Mouse (Mus musculus) ES-CJ7 (cell line): ENCODE data around the gene Bptf.
"Not testable (repeated sequence)": the region's sequence is repeated elsewhere in the genome, so short reads cannot be mapped to it uniquely, and the experiment has no call there.

Experiments used
- DNase-seq: peaks from one replicate; pipeline ENCODE4 v3.0.0; 2011; ENCODE audit warnings: low read depth, low spot score

Bptf gene

GRCm38 (mm10) chr11:107117789-107118188, 14.1 kb downstream of the Bptf start:
- DNase-seq = no peak

GRCm38 (mm10) chr11:107113881-107114557, 17.9 kb downstream of the Bptf start:
- peak; percentile 85 for DNase-seq

GRCm38 (mm10) chr11:107113112-107113511, 18.8 kb downstream of the Bptf start:
- DNase-seq = peak; percentile 89

GRCm38 (mm10) chr11:107109669-107110068, 22.3 kb downstream of the Bptf start:
- no peak for DNase-seq

- DNase-seq = peak; percentile 62
Observed at GRCm38 (mm10) chr11:107108892-107109291, 23.0 kb downstream of the Bptf start.

GRCm38 (mm10) chr11:107107725-107108078, 24.2 kb downstream of the Bptf start:
- DNase-seq = no peak

- DNase-seq = no peak
Observed at GRCm38 (mm10) chr11:107106978-107107724, 24.8 kb downstream of the Bptf start.

GRCm38 (mm10) chr11:107106461-107106860, 25.5 kb downstream of the Bptf start:
- DNase-seq = no peak

GRCm38 (mm10) chr11:107105227-107105626, 26.7 kb downstream of the Bptf start:
- peak; percentile 86 for DNase-seq

- DNase-seq = no peak
Observed at GRCm38 (mm10) chr11:107103736-107104135, 28.2 kb downstream of the Bptf start.

GRCm38 (mm10) chr11:107103224-107103589, 28.7 kb downstream of the Bptf start:
- DNase-seq = no peak

- no peak for DNase-seq
Observed at GRCm38 (mm10) chr11:107102465-107103223, 29.3 kb downstream of the Bptf start.

GRCm38 (mm10) chr11:107096973-107097372, 35.0 kb downstream of the Bptf start:
- DNase-seq = no peak

GRCm38 (mm10) chr11:107093871-107094270, 38.1 kb downstream of the Bptf start:
- DNase-seq = no peak

GRCm38 (mm10) chr11:107092637-107093036, 39.3 kb downstream of the Bptf start:
- peak; percentile 60 for DNase-seq

- DNase-seq = no peak
Observed at GRCm38 (mm10) chr11:107085866-107086265, 46.1 kb downstream of the Bptf start.

- DNase-seq = no peak
Observed at GRCm38 (mm10) chr11:107083480-107083879, 48.4 kb downstream of the Bptf start.

- no peak for DNase-seq
Observed at GRCm38 (mm10) chr11:107065216-107065785, 66.6 kb downstream of the Bptf start.

GRCm38 (mm10) chr11:107064590-107064989, 67.3 kb downstream of the Bptf start:
- DNase-seq = no peak

GRCm38 (mm10) chr11:107063067-107063466, 68.9 kb downstream of the Bptf start:
- no peak for DNase-seq

GRCm38 (mm10) chr11:107060941-107061340, 71.0 kb downstream of the Bptf start:
- DNase-seq = no peak

- not testable (repeated sequence) for DNase-seq
Observed at GRCm38 (mm10) chr11:107059634-107060033, 72.3 kb downstream of the Bptf start.
